Mouse (Mus musculus) gastrocnemius, postnatal 10 days (tissue): ENCODE data around the gene Scube2. TPM values are rescaled to one million over a fixed set of nuclear protein-coding genes. Genes with fewer than 3 reads are reported as not detected.

Experiments
- DNase-seq: peaks from one replicate; pipeline ENCODE4 v3.0.0; 2021; ENCODE audit warnings: mixed read lengths
- total RNA-seq, 2 experiments: library from RNA; stranded (reverse); gene quantifications; 2 replicates each; pipeline ENCODE4 v1.2.3; 2021

Scube2 gene
- total RNA-seq, 2 experiments from 2014 or later, result 11.5 to 14.2 TPM

GRCm38 (mm10) chr7:109795564-109795963, 69.9 kb downstream of the Scube2 start:
- no peak for DNase-seq

- no peak for DNase-seq
These were observed 70.9 kb downstream of the Scube2 start for GRCm38 (mm10) chr7:109794556-109794955.

GRCm38 (mm10) chr7:109792759-109793158, 72.7 kb downstream of the Scube2 start:
- DNase-seq, result peak; percentile 51

GRCm38 (mm10) chr7:109790818-109791217, 74.7 kb downstream of the Scube2 start:
- no peak for DNase-seq

- DNase-seq, result no peak
These were observed 77.6 kb downstream of the Scube2 start for GRCm38 (mm10) chr7:109787860-109788259.

- DNase-seq, result no peak
These were observed 82.2 kb downstream of the Scube2 start for GRCm38 (mm10) chr7:109783281-109783680.

GRCm38 (mm10) chr7:109781470-109782203, 83.8 kb downstream of the Scube2 start, which contains the start of gene Nrip3:
TSS of gene Nrip3 (minus strand) at chr7:109782025.
- DNase-seq, result peak; percentile 64

GRCm38 (mm10) chr7:109781087-109781469, 84.4 kb downstream of the Scube2 start:
- no peak for DNase-seq

- no peak for DNase-seq
These were observed 93.2 kb downstream of the Scube2 start for GRCm38 (mm10) chr7:109772251-109772650.

GRCm38 (mm10) chr7:109768699-109769383, 96.6 kb downstream of the Scube2 start:
- no peak for DNase-seq

GRCm38 (mm10) chr7:109767575-109768350, 97.7 kb downstream of the Scube2 start:
- DNase-seq, result no peak

- no peak for DNase-seq
These were observed 101.5 kb downstream of the Scube2 start for GRCm38 (mm10) chr7:109764009-109764408.

- DNase-seq, result no peak
These were observed 109.2 kb downstream of the Scube2 start for GRCm38 (mm10) chr7:109756291-109756690.

GRCm38 (mm10) chr7:109754034-109754433, 111.4 kb downstream of the Scube2 start:
- DNase-seq, result no peak

GRCm38 (mm10) chr7:109752008-109752925, 113.2 kb downstream of the Scube2 start, which contains the start of gene Tmem9b:
TSS of gene Tmem9b (minus strand) at chr7:109752875.
- peak; percentile 82 for DNase-seq

- DNase-seq, result no peak
These were observed 114.0 kb downstream of the Scube2 start for GRCm38 (mm10) chr7:109751427-109752007.

Other genes with a start within 250 kb of the Scube2 start
- gene St5, start 162.1 kb downstream of the Scube2 start, total RNA-seq, result 10 to 100 TPM; 22.3 to 32.0 TPM
- gene Akip1, start 162.0 kb downstream of the Scube2 start, total RNA-seq, result 10 to 100 TPM in 1 of 2 experiments, 1 to 10 TPM in 1; 9.4 to 11.0 TPM
- not detected for gene BC051019, start 141.8 kb downstream of the Scube2 start, total RNA-seq
- not detected for gene Ascl3, start 134.0 kb downstream of the Scube2 start, total RNA-seq
- 10 to 100 TPM; 24.7 to 26.9 TPM for gene Tmem9b, start 112.8 kb downstream of the Scube2 start, total RNA-seq
- under 1 TPM; 0.14 to 0.43 TPM for gene Nrip3, start 83.7 kb downstream of the Scube2 start, total RNA-seq
- 10 to 100 TPM; 68.8 to 84.6 TPM for gene Dennd5a, start 94.8 kb upstream of the Scube2 start, total RNA-seq
- 10 to 100 TPM; 28.6 to 41.6 TPM for gene Tmem41b, start 121.2 kb upstream of the Scube2 start, total RNA-seq
- gene Ipo7, start 152.6 kb upstream of the Scube2 start, total RNA-seq, result 10 to 100 TPM; 70.7 to 72.6 TPM
- gene Zfp143, start 195.5 kb upstream of the Scube2 start, total RNA-seq, result 1 to 10 TPM; 7.4 to 7.8 TPM